Mouse (Mus musculus) hindbrain, embryonic 13.5 days (tissue): ENCODE measurements around the gene Rpl22. TPM values are rescaled to one million over a fixed set of nuclear protein-coding genes. Genes with fewer than 3 reads are reported as not detected.

ENCODE experiments used
- ATAC-seq: fragments of 200-750 bp; cut with Nextera tagmentation; 2 replicates; pipeline ENCODE4 v1.8.0; 2017; ENCODE audit warnings: moderate TSS enrichment; ENCODE audit not compliant: low FRiP score
- H3K27ac ChIP-seq: fragments of 300-500 bp; sonication (generic); 2 replicates; pipeline ENCODE4 v1.5.1; 2015; ENCODE audit warnings: inconsistent platforms, mild to moderate bottlenecking, moderate library complexity
- H3K27me3 ChIP-seq: fragments of 300-500 bp; sonication (generic); 2 replicates; pipeline ENCODE4 v1.6.1; 2015; ENCODE audit warnings: mild to moderate bottlenecking, inconsistent platforms
- H3K36me3 ChIP-seq: fragments of 300-500 bp; sonication (generic); 2 replicates; pipeline ENCODE4 v1.6.1; 2015; ENCODE audit warnings: mild to moderate bottlenecking, inconsistent platforms
- H3K4me1 ChIP-seq: fragments of 300-500 bp; sonication (generic); replicated peaks from 2 replicates; pipeline ENCODE4 v1.6.1; 2015; ENCODE audit warnings: inconsistent platforms
- H3K4me2 ChIP-seq: fragments of 300-500 bp; sonication (generic); 2 replicates; pipeline ENCODE4 v1.6.1; 2015; ENCODE audit warnings: inconsistent platforms, mild to moderate bottlenecking, moderate library complexity
- H3K4me3 ChIP-seq: fragments of 300-500 bp; sonication (generic); 2 replicates; pipeline ENCODE4 v1.5.1; 2015; ENCODE audit warnings: mild to moderate bottlenecking, inconsistent platforms
- H3K9ac ChIP-seq: fragments of 300-500 bp; sonication (generic); 2 replicates; pipeline ENCODE4 v1.6.1; 2015; ENCODE audit warnings: mild to moderate bottlenecking, inconsistent platforms
- H3K9me3 ChIP-seq: fragments of 300-500 bp; sonication (generic); 2 replicates; pipeline ENCODE4 v1.6.1; 2016; ENCODE audit warnings: inconsistent platforms
- WGBS: fragments of 180-500 bp; shearing (Covaris S2); methylation state at CpG from one replicate; pipeline ENCODE4 v1.1.7; 2015; 5-methylcytosine and 5-hydroxymethylcytosine counted together
- polyA plus RNA-seq: library from polyadenylated mRNA; unstranded; fragments of >200 nt; fragmentation: Nextera tagmentation; extraction: Ambion mirVana; gene quantifications from 2 replicates; pipeline ENCODE4 v1.2.1, GENCODE M21; 2015

Rpl22 gene
- polyA plus RNA-seq = 205 and 218 TPM in 2 replicates

DNA sequence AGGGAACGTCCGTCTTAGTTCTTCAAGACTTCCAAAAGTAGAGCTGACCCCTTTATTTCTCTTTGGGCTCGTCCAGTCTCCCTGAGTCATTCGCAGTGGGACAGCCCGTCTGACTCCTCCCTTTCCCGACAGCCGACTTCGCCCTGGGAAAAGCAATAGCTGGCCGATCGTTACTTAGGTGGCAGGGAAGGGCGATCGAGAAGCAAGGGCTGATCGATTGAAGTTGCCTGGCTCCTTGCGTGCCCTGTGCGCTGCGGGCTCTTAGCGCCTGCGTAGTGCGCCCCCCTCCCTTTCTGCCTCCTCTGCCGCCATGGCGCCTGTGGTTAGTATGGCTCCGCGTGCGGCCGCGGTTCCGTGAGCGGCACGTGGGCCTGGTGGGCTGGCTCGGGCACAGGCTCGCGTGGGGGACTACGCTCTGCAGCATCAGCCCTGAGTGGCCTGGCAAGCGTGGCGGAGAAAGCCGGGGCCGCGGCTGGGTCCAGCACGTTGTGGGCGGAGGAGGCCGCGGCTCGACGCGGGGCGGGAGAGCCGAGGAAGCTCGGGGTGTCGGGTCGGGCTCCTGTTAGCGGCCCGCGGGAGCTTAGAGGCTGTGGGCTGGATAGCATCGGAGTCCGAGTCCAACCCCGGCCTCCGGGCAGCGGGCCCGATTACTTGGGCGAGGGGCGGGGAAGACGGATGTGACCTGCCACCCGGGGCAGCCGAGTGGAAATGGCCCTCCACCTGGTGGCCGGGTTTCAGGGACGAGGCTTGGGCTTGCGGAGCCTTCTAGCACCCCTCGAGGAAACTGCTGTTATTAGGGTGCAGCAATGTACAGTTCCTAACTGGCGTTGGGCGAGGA lies at the start of gene Rpl22:
Gene Rpl22, plus strand, starts transcription at position 169 of the 838 bp plus-strand sequence.
- peak within 1 kb of the TSS; percentile 88 for H3K4me2 ChIP-seq
- peak within 1 kb of the TSS; percentile 98 for H3K9ac ChIP-seq
- WGBS = under 1% methylated on average over 70 of the region's 70 CpGs
- H3K27me3 ChIP-seq = 0 out of 2 replicates have a peak, but pooled peaks cover 12% of the 10 kb centered on the region
- no peaks in the 10 kb centered on the region for H3K9me3 ChIP-seq
- H3K36me3 ChIP-seq = peaks cover 23% of the 10 kb centered on the region
- peak within 1 kb of the TSS; percentile 95 for H3K4me3 ChIP-seq
- peaks cover 22% of the 10 kb centered on the region for H3K4me1 ChIP-seq
- ATAC-seq = peak; percentile 95
- H3K27ac ChIP-seq = peak within 1 kb of the TSS; percentile 76

DNA sequence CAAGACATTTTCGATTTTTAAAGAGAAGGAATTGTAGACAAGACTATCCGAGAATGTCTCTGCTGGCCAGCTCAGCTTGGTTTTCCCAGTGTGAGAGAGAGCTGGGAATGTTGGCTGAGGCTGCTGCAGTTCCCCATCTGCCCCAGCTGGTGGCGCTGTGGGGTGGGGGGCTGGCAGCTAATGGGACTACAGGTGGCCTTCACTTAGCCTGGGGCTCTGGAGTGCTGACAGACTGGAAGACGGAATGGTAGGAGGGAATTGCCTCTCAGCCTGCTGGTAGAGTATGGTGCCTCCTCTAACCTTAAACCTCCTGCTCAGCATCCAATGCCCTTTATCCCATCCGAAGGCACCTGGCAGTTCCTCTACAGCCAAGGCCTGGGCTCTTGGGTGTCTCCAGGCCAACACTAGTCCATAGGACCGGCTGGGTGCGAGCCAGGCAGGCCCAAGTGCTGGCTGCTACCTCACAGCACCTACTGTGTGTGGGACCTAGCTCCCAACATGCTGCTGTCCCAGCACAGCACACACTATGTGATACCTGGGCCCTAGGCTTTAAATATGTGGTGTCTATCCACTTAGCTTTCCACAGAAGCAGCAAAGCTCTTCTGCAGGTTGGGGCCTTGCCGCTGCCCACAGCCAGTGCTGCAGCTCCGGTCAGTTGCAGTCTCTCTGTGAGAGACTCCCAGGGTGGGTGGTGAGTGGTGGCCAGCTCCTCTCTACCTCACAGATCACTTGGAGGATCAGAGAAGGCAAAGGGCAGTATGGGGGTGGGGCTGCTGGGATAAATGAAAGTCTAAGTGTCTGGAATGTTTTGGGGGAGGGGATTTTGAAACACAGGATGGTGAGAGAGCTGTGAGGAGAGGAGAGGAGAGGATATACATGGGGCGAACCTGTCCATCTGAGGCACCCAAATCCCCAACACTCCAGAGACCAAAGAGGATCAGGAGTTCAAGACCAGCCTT lies 48.9 kb upstream of the Rpl22 start:
- H3K9ac ChIP-seq = no peak overlapping the region
- no peak overlapping the region for H3K4me3 ChIP-seq
- H3K36me3 ChIP-seq = peaks cover 26% of the 10 kb centered on the region
- no peak overlapping the region for H3K4me2 ChIP-seq
- ATAC-seq = no peak
- H3K27me3 ChIP-seq = peaks cover 93% of the 10 kb centered on the region
- H3K9me3 ChIP-seq = no peaks in the 10 kb centered on the region
- peaks cover 36% of the 10 kb centered on the region for H3K4me1 ChIP-seq
- 57% methylated on average over 10 of the region's 10 CpGs for WGBS
- no peak overlapping the region for H3K27ac ChIP-seq

DNA sequence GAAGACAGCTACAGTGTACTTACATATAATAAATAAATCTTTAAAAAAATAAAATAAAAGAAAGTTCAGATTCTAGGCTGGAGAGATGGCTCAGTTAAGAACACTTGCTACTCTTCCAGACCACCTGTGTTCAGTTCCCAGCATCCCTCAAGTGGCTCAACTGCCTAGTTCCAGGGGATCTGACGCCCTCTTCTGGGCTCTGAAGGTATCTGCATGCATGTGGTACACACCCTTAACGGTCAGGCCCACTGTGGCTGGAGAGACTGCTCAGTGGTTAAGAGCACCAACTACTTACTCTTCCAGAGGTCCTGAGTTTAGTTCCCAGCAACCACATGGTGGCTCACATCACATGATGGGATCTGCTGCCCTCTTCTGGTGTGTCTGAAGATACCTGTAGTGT lies 47.6 kb upstream of the Rpl22 start:
- no peak for ATAC-seq
- H3K27me3 ChIP-seq = peaks cover 93% of the 10 kb centered on the region
- H3K9ac ChIP-seq = no peak overlapping the region
- H3K27ac ChIP-seq = no peak overlapping the region
- H3K4me3 ChIP-seq = no peak overlapping the region
- H3K4me1 ChIP-seq = peaks cover 29% of the 10 kb centered on the region
- 74% methylated on average over 2 of the region's 2 CpGs for WGBS
- no peak overlapping the region for H3K4me2 ChIP-seq
- no peaks in the 10 kb centered on the region for H3K9me3 ChIP-seq
- peaks cover 21% of the 10 kb centered on the region for H3K36me3 ChIP-seq

DNA sequence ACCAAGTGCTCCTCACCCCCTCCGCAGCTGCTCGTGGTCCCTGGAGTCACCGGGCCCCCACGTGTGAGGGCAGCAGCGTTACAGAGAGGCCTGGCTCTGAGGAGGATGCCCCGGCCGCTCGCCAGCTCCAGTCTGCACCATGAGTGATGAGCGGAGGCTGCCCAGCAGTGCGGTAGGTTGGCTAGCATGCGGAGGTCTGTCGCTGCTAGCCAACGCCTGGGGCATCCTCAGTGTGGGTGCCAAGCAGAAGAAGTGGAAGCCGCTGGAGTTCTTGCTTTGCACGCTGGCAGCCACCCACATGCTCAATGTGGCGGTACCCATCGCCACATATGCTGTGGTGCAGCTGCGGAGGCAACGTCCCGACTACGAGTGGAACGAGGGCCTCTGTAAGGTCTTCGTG lies 46.6 kb upstream of the Rpl22 start:
- peaks cover 98% of the 10 kb centered on the region for H3K27me3 ChIP-seq
- H3K9ac ChIP-seq = no peak overlapping the region
- H3K36me3 ChIP-seq = peaks cover 21% of the 10 kb centered on the region
- 85% methylated on average over 23 of the region's 23 CpGs for WGBS
- no peak for ATAC-seq
- no peaks in the 10 kb centered on the region for H3K9me3 ChIP-seq
- H3K4me3 ChIP-seq = no peak overlapping the region
- H3K27ac ChIP-seq = no peak overlapping the region
- no peak overlapping the region for H3K4me2 ChIP-seq
- peaks cover 26% of the 10 kb centered on the region for H3K4me1 ChIP-seq

DNA sequence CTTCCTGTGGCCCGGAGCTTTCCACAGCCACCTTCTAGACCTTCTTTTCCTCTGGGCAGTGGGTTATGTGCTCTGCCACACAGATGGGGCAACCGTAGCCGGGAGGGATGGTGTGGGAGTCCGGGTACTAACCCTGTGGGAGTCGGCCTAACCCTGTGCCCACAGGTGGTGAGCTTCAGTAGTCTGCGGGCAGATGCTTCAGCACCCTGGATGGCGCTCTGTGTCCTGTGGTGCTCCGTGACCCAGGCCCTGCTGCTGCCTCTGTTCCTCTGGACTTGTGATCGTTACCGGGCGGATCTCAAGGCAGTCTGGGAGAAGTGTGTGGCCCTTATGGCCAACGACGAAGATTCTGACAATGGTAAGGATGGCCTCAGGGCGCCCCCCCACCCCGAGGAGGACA lies 43.9 kb upstream of the Rpl22 start:
- Histone ChIP-seq H3K27ac (no peak overlapping the region), H3K36me3 (peaks cover 21% of the 10 kb centered on the region), H3K27me3 (peaks cover 98% of the 10 kb centered on the region), H3K9ac (no peak overlapping the region), H3K4me2 (no peak overlapping the region), H3K4me1 (peaks cover 22% of the 10 kb centered on the region), H3K9me3 (no peaks in the 10 kb centered on the region), H3K4me3 (no peak overlapping the region)
- 61% methylated on average over 15 of the region's 15 CpGs for WGBS
- ATAC-seq = no peak

DNA sequence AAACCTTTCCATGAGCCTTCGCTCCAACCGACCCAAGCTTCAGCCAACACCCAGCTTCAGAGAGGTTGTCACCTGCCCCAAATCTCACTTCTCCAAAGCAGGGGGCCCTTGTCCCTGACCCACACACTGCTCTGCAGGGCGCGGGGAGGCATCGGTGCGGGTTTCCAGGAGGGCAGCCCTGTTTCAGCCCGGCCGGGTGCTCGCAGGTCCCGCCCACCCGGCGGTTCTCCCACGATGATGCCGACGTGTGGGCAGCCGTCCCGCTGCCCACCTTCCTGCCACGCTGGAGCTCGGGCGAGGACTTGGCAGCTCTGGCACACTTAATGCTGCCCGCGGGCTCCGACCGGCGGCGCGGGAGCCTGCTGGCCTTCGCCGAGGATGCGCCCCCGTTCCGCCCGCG lies 42.8 kb upstream of the Rpl22 start:
- Histone ChIP-seq H3K4me1 (peaks cover 33% of the 10 kb centered on the region), H3K4me2 (peak overlapping the region; percentile 60), H3K9me3 (no peaks in the 10 kb centered on the region), H3K36me3 (peaks cover 21% of the 10 kb centered on the region), H3K4me3 (peak overlapping the region; percentile 37), H3K27me3 (peaks cover 99% of the 10 kb centered on the region), H3K9ac (peak overlapping the region; percentile 60), H3K27ac (no peak overlapping the region)
- no peak for ATAC-seq
- 22% methylated on average over 32 of the region's 34 CpGs for WGBS

DNA sequence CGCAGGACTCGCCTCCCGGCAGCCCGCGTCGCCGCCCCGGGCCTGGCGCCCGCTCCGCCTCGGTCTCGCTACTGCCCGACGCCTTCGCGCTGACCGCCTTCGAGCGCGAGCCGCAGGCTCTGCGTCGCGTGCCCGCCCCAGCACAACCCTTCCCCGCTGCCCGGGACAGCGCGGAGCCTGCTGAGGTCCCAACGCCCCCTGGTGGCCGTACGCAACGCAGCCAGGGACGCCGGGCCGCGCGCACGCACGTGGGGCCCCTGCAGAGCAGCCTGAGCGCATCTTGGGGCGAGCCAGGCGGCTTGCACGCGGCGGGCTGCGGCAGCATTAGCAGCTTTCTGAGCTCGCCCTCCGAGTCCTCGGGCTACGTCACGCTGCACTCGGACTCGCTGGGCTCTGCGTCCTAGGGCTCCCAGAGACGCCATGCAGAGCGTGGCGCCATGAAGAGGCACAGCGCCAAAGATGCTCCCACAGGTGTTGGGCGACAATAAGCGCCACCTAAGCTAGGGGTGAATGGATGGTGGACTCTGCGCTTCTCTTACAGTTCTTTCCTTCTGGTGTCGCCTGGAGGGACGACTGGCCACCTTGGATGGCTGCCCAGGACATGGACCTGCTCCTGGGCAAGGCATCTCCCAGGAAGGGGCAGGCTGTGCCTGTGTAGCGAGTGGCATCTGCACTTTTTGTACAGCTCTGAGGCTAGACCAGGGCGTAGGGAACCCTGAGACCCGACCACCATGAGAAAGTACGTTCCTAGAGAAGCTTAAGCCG lies 42.2 kb upstream of the Rpl22 start:
- ATAC-seq = peak; percentile 73
- 5% methylated on average over 68 of the region's 70 CpGs for WGBS
- peaks cover 100% of the 10 kb centered on the region for H3K27me3 ChIP-seq
- H3K4me1 ChIP-seq = peaks cover 39% of the 10 kb centered on the region
- no peak overlapping the region for H3K27ac ChIP-seq
- peak overlapping the region; percentile 60 for H3K4me2 ChIP-seq
- H3K9me3 ChIP-seq = no peaks in the 10 kb centered on the region
- peak overlapping the region; percentile 60 for H3K9ac ChIP-seq
- H3K36me3 ChIP-seq = peaks cover 18% of the 10 kb centered on the region
- peak overlapping the region; percentile 37 for H3K4me3 ChIP-seq

DNA sequence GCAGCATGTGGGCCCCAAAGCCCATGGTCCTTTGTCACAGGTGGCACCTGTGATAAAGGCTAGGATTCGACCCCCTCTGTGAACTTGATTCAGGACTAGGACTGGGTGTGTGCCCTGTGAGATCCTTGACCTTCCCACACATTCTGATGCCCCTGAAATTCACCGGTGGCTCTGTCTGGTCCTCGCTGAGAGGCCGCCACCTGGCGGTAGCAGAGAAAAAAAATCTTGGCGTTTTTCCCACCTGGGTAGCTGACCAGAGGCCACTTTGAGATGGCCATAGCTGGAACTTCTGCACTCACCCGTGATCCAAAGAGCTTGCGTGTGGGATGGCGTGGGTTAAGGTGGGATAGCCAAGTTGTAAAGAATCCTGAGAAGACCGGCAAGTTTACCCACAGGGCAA lies 40.0 kb upstream of the Rpl22 start:
- H3K27ac ChIP-seq = no peak overlapping the region
- WGBS = 6% methylated on average over 10 of the region's 10 CpGs
- no peak for ATAC-seq
- peaks cover 97% of the 10 kb centered on the region for H3K27me3 ChIP-seq
- peaks cover 52% of the 10 kb centered on the region for H3K4me1 ChIP-seq
- peak overlapping the region; percentile 62; the same call in 1 of the 2 replicates for H3K4me2 ChIP-seq
- peaks cover 9% of the 10 kb centered on the region for H3K36me3 ChIP-seq
- 0 out of 2 replicates have a peak overlapping the region, but pooled peaks have one; percentile 38 for H3K4me3 ChIP-seq
- H3K9me3 ChIP-seq = no peaks in the 10 kb centered on the region
- no peak overlapping the region for H3K9ac ChIP-seq

DNA sequence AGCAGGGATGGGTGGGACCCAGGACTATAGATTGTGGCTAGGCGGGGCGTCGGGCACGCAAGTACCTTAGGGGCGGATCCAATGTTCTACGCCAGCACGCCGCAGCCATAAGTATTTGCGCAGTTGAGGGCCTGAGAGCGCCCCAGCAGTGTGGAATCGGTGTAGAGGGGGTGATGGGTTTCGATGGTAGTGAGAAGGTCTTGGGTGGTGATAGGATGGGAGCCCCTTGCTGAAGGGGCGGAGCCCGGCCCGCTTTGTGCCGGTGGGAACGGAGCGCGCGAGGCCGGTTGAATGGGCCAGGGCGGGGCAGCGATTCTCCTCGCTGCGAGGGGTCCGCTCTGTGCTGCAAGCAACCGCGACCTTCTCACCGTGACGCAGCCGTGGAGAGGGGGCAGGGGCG lies 39.4 kb upstream of the Rpl22 start:
- WGBS = under 1% methylated on average over 32 of the region's 32 CpGs
- no peak for ATAC-seq
- Histone ChIP-seq H3K4me1 (peaks cover 59% of the 10 kb centered on the region), H3K9ac (peak overlapping the region; percentile 64), H3K36me3 (peaks cover 5% of the 10 kb centered on the region; the same call in 1 of the 2 replicates), H3K4me2 (peak overlapping the region; percentile 62), H3K27ac (no peak overlapping the region), H3K27me3 (peaks cover 97% of the 10 kb centered on the region), H3K9me3 (no peaks in the 10 kb centered on the region), H3K4me3 (peak overlapping the region; percentile 38)

DNA sequence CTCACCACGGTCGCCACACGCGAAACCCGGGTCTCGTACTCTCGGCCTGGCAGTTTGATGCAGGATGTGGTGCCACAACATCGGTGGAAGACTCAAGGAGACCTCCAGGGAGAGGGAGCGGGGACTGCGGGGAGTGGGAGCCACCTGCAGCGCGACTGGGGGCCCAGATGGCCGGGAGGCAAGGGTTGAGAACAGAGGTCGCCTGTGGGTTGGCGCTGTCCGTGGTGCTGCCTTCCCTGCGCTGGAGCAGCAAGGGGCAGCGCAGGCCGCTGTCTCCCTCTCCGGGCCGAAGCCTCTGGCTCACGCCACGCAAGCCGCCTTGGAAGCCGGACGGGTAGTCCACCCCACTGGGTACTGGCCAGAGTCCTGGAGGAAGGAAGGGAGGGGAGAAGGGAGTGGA lies 38.7 kb upstream of the Rpl22 start:
- ATAC-seq = no peak
- H3K4me3 ChIP-seq = peak overlapping the region; percentile 38
- H3K27ac ChIP-seq = no peak overlapping the region
- H3K9ac ChIP-seq = peak overlapping the region; percentile 64; the same call in 1 of the 2 replicates
- 1% methylated on average over 26 of the region's 26 CpGs for WGBS
- H3K4me1 ChIP-seq = peaks cover 65% of the 10 kb centered on the region
- H3K36me3 ChIP-seq = no peaks in the 10 kb centered on the region
- peak overlapping the region; percentile 62 for H3K4me2 ChIP-seq
- no peaks in the 10 kb centered on the region for H3K9me3 ChIP-seq
- H3K27me3 ChIP-seq = peaks cover 97% of the 10 kb centered on the region

DNA sequence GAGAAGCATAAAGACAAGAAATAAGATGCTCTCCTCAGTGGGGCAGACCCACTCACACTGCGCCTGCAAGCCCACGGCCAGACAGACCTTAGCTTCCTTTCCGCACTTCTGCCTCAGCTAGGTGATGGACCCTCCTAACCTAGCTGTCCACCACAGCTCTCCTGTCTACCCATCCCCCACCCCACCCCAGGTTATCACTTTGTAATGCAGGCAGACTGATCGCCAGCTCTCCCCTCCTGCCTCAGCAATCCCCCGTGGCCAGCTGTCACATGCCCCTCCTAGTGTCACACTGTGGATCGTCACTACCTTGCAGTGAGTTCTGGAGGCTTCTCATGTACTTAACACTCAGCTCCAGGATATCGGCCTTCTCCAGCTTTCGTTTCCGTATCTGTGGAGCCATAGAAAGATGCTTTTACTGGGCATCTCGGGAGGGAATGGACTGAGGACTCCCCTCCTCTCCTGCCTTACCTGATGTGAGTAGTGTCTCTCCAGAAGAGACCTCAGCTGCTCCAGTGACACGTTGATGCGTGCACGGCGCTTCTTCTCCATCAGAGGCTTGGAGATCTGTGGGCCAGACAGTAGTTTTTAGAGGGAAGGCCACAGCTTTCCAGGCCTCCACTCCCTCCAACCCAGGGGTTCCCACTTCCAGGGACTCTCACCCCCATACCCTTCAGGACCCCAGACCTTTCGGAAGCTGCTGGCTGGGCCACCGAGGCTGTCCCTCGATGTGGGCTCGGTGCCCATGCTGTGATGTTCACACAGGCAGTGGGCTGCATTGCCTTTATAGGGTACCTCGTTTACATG lies 38.0 kb upstream of the Rpl22 start:
- no peak for ATAC-seq
- no peak overlapping the region for H3K4me3 ChIP-seq

More for the DNA sequence above, 38.0 kb upstream of the Rpl22 start:
- Histone ChIP-seq H3K9me3 (no peaks in the 10 kb centered on the region), H3K27me3 (peaks cover 97% of the 10 kb centered on the region), H3K4me2 (peak overlapping the region; percentile 62), H3K4me1 (peaks cover 71% of the 10 kb centered on the region), H3K9ac (0 out of 2 replicates have a peak overlapping the region, but pooled peaks have one; percentile 35), H3K27ac (no peak overlapping the region), H3K36me3 (no peaks in the 10 kb centered on the region)
- WGBS = 5% methylated on average over 19 of the region's 19 CpGs
